Mouse (Mus musculus): ENCODE data around the gene Ciart. TPM values are rescaled to one million over a fixed set of nuclear protein-coding genes. Genes with fewer than 3 reads are reported as not detected.
A peak's percentile ranks its signal among the peaks of the same experiment; 100 is the strongest.
"Not testable (repeated sequence)": the region's sequence is repeated elsewhere in the genome, so short reads cannot be mapped to it uniquely, and the experiment has no call there.

Ciart gene
- polyA plus RNA-seq (2016; fragmentation: Nextera tagmentation; extraction: Ambion mirVana) = 9.5 and 13.6 TPM in 2 replicates

DNA sequence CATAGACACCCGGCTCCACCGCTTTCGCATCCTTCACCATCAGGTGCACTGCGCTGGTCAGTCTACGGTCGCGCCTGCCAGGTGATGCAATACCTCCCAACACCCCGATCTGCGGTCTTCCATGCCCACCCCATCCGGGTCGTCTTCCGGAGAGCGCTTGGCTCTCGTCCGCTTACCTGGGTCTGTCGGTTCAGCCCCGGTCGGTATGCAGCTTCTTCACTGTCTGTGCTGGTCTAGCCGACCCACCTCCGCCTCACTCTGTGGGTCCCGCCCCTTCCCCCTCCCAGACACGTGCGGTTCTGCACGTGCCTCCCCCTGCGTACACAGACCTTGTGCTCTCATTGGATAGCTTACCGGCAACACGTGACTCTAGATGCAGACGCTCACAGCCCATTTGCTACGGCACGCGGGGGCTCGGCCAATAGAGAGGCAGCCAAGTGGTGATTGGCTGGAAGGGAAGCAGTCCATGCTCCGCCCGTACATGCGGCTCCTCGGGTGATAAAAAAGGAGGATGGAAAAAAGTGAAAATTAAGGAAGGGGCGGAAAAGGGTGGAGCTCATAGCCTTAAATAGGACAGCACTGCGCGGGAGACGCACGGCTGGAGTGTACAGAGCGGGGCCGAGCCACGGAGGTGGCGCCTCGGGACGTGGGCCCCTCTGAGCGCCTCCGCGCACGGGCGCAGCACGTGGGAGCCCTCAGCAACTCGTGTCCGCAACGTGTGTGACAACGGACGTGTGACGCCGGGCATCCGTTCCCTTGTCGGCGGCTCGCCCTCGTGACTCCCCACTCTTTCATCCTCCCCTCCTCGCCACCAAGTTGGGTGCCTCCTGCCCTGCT lies at the start of gene Ciart:
TSS of gene Ciart (minus strand) at position 273 of the 837 bp plus-strand sequence.
- DNase-seq (ENCODE audit: low spot score) = peak; percentile 96
- Histone ChIP-seq H3K27me3 (ENCODE audit: insufficient read depth, poor library complexity, severe bottlenecking) (peaks cover 3% of the 10 kb centered on the region; the same call in 1 of the 2 replicates), H3K4me3 (peak within 1 kb of the TSS; percentile 67), H3K4me1 (replicated peaks) (peaks cover 22% of the 10 kb centered on the region), H3K9me3 (no peaks in the 10 kb centered on the region), H3K27ac (peak within 1 kb of the TSS; percentile 81), H3K36me3 (no peaks in the 10 kb centered on the region)
- WGBS = 1% methylated on average over 66 of the region's 66 CpGs

DNA sequence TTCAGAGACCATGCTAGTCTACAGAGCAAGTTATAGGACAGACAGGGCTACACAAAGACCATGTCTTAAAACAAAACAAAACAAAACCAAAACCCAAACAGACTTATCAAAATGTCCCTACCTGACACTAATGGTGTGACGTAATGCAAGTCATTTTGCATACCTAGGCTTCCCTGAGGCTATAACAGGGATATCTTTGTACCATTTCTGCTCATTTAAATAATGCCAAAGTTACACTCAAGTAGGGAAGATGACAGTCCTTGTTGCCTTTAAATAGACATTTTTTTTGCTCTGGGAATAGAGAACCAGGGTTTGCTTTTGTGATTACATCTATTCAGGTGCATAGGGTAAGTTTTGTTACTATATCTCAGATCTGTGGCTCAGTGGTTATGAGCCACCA lies 49.4 kb upstream of the Ciart start:
- DNase-seq (ENCODE audit: low spot score) = no peak
- Histone ChIP-seq H3K36me3 (peaks cover 39% of the 10 kb centered on the region), H3K4me3 (peak overlapping the region; percentile 97), H3K9me3 (no peaks in the 10 kb centered on the region), H3K27me3 (ENCODE audit: insufficient read depth, poor library complexity, severe bottlenecking) (no peaks in the 10 kb centered on the region), H3K4me1 (replicated peaks) (peaks cover 22% of the 10 kb centered on the region), H3K27ac (no peak overlapping the region)
- WGBS = 94% methylated on average over 1 of the region's 1 CpGs

- Histone ChIP-seq H3K9me3 (no peaks in the 10 kb centered on the region), H3K27me3 (ENCODE audit: insufficient read depth, poor library complexity, severe bottlenecking) (no peaks in the 10 kb centered on the region), H3K27ac (peak overlapping the region; percentile 99), H3K36me3 (peaks cover 34% of the 10 kb centered on the region), H3K4me1 (replicated peaks) (peaks cover 22% of the 10 kb centered on the region), H3K4me3 (peak overlapping the region; percentile 97)
- 6% methylated on average over 5 of the region's 5 CpGs for WGBS
- no peak for DNase-seq (ENCODE audit: low spot score)
These were observed 48.4 kb upstream of the Ciart start for GRCm38 (mm10) chr3:95930471-95930789.

DNA sequence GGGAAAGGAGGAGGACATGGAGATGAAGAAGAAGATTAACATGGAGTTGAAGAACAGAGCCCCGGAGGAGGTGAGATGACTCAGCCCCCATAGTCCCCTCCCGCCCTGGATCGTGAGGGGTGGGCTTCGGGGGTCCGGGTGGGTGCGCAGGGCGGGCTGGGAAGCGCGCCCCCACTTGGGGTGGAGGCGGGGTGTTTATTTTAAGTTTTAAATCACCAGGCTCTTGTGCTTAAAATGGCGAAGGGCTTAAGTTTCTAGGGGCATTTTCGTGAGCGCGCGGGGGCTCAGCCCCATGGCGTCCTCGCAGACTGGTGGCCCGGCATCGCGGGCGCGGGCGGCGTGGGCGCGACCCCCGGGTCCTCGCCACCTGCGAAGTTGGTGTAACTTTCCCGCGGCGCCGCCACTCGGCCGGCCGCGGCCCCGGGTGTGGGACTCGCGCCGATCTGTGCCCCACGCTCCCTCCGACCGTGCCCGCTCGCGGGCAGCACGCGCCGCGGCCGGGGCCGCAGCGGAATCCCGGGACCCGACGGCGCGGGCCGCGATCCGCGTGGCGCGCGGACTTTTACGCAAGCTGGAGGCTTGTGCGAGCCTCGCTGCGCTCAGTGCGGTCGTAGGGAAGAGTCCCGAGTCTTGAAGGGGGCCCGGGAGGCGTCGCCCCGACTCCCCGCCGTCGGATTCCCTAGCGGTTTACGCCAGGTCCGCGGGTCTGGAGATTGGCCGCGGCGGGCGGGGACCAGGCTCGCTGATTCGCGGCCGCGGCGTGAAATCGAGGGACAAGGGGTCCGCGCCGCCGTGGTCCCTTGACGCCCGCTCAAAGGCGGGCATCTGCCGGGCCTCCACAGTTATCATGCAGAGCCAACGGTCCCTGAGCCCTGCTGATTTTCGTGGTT lies 47.8 kb upstream of the Ciart start:
- WGBS = under 1% methylated on average over 105 of the region's 105 CpGs
- DNase-seq (ENCODE audit: low spot score) = peak; percentile 67
- no peaks in the 10 kb centered on the region for H3K27me3 ChIP-seq (ENCODE audit: insufficient read depth, poor library complexity, severe bottlenecking)
- H3K9me3 ChIP-seq = no peaks in the 10 kb centered on the region
- peak overlapping the region; percentile 97 for H3K4me3 ChIP-seq
- H3K4me1 ChIP-seq (replicated peaks) = peaks cover 22% of the 10 kb centered on the region
- peaks cover 28% of the 10 kb centered on the region for H3K36me3 ChIP-seq
- H3K27ac ChIP-seq = peak overlapping the region; percentile 99

DNA sequence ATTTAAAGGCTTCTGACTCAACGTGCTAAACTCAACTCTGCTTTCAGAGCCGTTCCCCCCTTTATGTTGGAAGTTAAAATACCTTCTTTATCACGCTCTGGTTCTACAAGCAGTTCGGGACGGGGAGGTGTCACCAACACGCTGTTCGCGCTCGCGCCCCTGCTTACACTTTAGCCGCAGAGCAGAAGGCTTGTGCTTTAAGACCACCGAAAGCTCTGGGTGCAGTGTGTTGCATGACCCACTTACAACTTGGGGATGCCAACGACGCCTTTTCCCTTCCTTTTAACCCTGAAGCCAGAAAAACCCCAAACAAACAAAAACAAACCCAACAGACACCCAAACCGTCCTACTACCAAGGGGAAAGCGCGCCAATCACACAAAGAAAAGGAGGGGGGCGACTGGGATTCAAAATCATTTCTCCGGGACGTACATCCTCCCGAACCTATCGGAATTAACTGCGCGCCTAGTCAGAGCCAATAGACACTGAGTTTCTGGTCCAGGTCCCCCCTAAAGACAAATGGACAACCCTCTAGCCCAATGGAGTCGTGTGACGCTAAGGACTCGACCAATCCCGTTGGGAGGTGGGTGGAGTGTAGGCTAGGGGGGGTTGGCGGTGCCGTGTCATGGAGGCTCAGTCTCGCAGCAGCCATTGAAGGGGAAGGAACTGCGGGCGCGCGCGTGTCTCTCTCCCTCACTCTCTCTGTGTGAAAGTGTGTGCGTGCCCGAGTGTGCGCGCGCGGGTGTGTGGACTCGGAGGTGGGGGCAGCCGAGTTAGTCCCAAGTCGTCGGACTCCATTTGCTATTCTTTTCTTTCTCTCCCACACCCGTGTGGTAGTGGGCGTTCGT lies 46.8 kb upstream of the Ciart start, which contains the start of gene Anp32e:
TSS of gene Anp32e (plus strand) at position 589 of the 846 bp plus-strand sequence.
- peak; percentile 95 for DNase-seq (ENCODE audit: low spot score)
- Histone ChIP-seq H3K27ac (peak within 1 kb of the TSS; percentile 99), H3K9me3 (no peaks in the 10 kb centered on the region), H3K27me3 (ENCODE audit: insufficient read depth, poor library complexity, severe bottlenecking) (no peaks in the 10 kb centered on the region), H3K4me3 (peak within 1 kb of the TSS; percentile 97), H3K4me1 (replicated peaks) (peaks cover 22% of the 10 kb centered on the region), H3K36me3 (peaks cover 19% of the 10 kb centered on the region)
- WGBS = under 1% methylated on average over 49 of the region's 49 CpGs

GRCm38 (mm10) chr3:95928261-95928657 lies 46.2 kb upstream of the Ciart start:
- Histone ChIP-seq H3K36me3 (peaks cover 12% of the 10 kb centered on the region), H3K9me3 (no peaks in the 10 kb centered on the region), H3K4me1 (replicated peaks) (peaks cover 22% of the 10 kb centered on the region), H3K27me3 (ENCODE audit: insufficient read depth, poor library complexity, severe bottlenecking) (no peaks in the 10 kb centered on the region), H3K27ac (peak overlapping the region; percentile 99), H3K4me3 (peak overlapping the region; percentile 97)
- DNase-seq (ENCODE audit: low spot score) = no peak
- 77% methylated on average over 6 of the region's 6 CpGs for WGBS

GRCm38 (mm10) chr3:95925087-95925486 lies 43.0 kb upstream of the Ciart start:
- DNase-seq (ENCODE audit: low spot score) = no peak
- H3K36me3 ChIP-seq = no peaks in the 10 kb centered on the region
- H3K9me3 ChIP-seq = no peaks in the 10 kb centered on the region
- WGBS = 81% methylated on average over 5 of the region's 5 CpGs
- H3K4me1 ChIP-seq (replicated peaks) = peaks cover 4% of the 10 kb centered on the region; the same call in 1 of the 2 replicates
- H3K27me3 ChIP-seq (ENCODE audit: insufficient read depth, poor library complexity, severe bottlenecking) = no peaks in the 10 kb centered on the region
- no peak overlapping the region for H3K27ac ChIP-seq
- no peak overlapping the region for H3K4me3 ChIP-seq

GRCm38 (mm10) chr3:95924185-95924584 lies 42.1 kb upstream of the Ciart start:
- Histone ChIP-seq H3K27me3 (ENCODE audit: insufficient read depth, poor library complexity, severe bottlenecking) (no peaks in the 10 kb centered on the region), H3K9me3 (no peaks in the 10 kb centered on the region), H3K4me1 (replicated peaks) (peaks cover 4% of the 10 kb centered on the region; the same call in 1 of the 2 replicates), H3K27ac (no peak overlapping the region), H3K36me3 (no peaks in the 10 kb centered on the region), H3K4me3 (no peak overlapping the region)
- 77% methylated on average over 4 of the region's 4 CpGs for WGBS
- DNase-seq (ENCODE audit: low spot score) = no peak

DNA sequence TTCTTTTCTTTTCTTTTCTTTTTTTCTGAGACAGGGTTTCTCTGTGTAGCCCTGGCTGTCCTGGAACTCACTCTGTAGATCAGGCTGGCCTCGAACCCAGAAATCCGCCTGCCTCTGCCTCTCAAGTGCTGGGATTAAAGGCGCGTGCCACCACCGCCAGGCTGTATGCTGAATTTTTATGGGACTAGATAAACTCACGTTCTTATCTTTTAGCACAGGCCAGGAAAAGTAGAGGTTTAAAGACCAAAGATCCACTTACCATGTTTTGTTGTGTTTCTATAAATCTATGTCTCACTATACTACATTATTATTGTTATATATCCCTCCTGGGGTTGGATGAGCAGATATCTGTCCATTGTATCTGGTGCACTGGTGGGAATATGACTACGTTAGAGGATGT lies 41.4 kb upstream of the Ciart start:
- WGBS = 95% methylated on average over 7 of the region's 7 CpGs
- not testable (repeated sequence) for H3K4me3 ChIP-seq; H3K9me3 ChIP-seq; H3K27ac ChIP-seq; H3K36me3 ChIP-seq; H3K4me1 ChIP-seq (replicated peaks); H3K27me3 ChIP-seq (ENCODE audit: insufficient read depth, poor library complexity, severe bottlenecking); DNase-seq (ENCODE audit: low spot score)

DNA sequence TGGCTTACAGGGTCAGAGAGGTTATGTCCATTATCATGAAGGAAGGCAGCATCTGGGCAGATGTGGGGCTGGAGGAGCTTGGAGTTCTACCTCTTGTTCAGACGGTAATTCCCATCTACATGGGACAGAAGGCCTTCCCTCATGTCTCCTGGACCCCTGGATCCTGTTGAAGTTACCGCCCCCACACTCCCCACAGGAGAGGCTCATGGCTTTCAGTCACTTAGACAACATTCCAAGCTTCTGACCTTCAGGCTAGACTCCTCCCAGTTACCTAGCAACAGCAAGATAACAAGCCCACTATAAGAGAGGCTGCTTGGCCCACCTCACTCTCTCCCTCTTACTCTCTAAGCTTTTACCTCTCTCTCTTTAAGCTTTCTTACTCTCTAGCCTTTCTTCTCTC lies 38.5 kb upstream of the Ciart start:
- not testable (repeated sequence) for H3K36me3 ChIP-seq; H3K27ac ChIP-seq; H3K4me1 ChIP-seq (replicated peaks); H3K27me3 ChIP-seq (ENCODE audit: insufficient read depth, poor library complexity, severe bottlenecking); H3K4me3 ChIP-seq; H3K9me3 ChIP-seq; DNase-seq (ENCODE audit: low spot score)
- 68% methylated on average over 2 of the region's 2 CpGs for WGBS

GRCm38 (mm10) chr3:95916760-95917159 lies 34.7 kb upstream of the Ciart start:
- H3K4me1 ChIP-seq (replicated peaks) = peaks cover 4% of the 10 kb centered on the region; the same call in 1 of the 2 replicates
- no peaks in the 10 kb centered on the region for H3K36me3 ChIP-seq
- no peak overlapping the region for H3K27ac ChIP-seq
- H3K4me3 ChIP-seq = no peak overlapping the region
- DNase-seq (ENCODE audit: low spot score) = no peak
- H3K27me3 ChIP-seq (ENCODE audit: insufficient read depth, poor library complexity, severe bottlenecking) = no peaks in the 10 kb centered on the region
- H3K9me3 ChIP-seq = no peaks in the 10 kb centered on the region
- 85% methylated on average over 7 of the region's 7 CpGs for WGBS

DNA sequence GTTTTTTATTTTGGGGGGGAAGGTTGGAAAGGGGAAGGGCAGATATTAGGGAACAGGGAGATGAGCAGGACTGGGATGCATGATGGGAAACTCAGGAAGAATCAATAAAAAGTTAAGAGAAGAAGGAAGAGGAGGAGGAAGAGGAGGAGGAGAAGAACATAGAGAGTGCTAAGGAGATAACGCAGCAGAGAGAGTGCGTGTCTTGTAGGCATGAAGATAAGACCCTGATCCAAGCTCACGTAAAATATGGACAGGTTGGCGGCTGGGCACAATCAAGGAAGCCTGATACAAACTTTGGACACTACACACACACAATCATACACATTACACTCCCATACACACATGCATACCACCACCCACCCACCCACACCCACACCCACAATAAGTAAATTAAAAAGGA lies 32.7 kb upstream of the Ciart start:
- 97% methylated on average over 4 of the region's 4 CpGs for WGBS

More for the DNA sequence above, 32.7 kb upstream of the Ciart start:
- Histone ChIP-seq H3K27me3 (ENCODE audit: insufficient read depth, poor library complexity, severe bottlenecking) (no peaks in the 10 kb centered on the region), H3K4me1 (replicated peaks) (no peaks in the 10 kb centered on the region; the same call in 1 of the 2 replicates), H3K9me3 (no peaks in the 10 kb centered on the region), H3K4me3 (no peak overlapping the region), H3K27ac (no peak overlapping the region), H3K36me3 (no peaks in the 10 kb centered on the region)
- no peak for DNase-seq (ENCODE audit: low spot score)

Measured in hindbrain, embryonic 10.5 days (tissue).